Mouse (Mus musculus) c-Kit-negative CD71-positive TER-119-positive erythroid progenitor cells, embryonic 14.5 days (primary cell): ENCODE results near the gene Tmem260.

Experiments used
- DNase-seq: peaks from one replicate; pipeline ENCODE4 v3.0.0-alpha.2; 2013; ENCODE audit warnings: low read depth, low spot score

Tmem260 gene

DNA sequence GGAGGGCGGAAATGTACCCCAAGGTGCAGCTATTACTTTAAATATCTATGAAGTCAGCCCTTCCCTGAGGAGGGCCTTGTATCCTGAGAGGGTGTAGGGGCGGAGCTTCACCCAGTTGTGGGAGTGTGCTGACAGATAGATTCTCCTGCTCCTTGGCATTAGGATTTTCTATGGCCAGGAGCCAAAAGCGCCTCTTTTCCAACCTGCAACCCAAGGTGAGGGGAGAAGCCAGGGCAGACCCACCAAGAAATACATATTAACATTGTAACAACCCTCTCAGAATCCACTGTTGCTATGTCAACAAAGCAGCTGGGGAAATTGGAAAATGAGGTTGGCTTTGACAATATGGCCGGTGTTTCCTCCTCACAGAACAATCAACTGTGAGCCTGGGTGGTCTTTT lies 107.3 kb downstream of the Tmem260 start:
- no peak for DNase-seq

DNA sequence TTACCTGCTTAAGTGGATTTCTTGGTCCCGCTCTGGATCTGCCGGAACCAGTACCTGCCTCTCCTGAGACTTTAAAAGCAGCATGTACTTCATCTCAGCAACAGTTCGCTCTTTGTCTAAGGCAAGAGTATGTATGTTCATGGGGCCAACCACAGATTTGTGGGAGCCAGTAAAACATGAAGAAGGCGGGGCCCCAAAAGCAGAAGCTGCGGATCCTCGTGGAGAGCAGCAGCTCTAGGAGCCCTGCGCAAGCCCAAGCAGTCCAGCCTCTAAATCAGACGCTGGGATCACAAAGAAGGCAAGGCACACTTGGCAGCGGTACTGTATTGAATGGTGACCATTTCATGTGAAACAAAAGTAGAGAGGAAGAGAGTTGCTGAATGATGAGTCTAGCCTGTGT lies 107.8 kb downstream of the Tmem260 start:
- no peak for DNase-seq

DNA sequence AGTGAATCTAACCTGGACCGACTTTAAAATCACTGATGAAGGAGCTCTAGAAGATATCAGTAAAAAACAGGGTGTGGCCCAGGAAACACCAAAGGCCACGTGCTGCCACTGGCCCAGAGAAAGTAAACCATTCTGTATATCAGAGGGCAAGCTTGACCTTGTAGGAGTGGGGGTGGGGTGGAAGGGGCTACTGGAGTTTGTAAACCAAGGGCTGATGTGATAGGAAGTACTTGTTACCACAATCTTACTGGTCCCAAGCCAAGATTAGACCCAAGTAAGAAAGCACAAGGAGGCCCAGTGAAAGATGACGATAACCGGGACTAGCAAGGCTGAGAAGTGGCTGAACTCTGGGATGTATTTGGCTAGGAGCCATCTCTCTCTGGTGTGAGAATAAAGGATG lies 113.1 kb downstream of the Tmem260 start:
- no peak for DNase-seq

DNA sequence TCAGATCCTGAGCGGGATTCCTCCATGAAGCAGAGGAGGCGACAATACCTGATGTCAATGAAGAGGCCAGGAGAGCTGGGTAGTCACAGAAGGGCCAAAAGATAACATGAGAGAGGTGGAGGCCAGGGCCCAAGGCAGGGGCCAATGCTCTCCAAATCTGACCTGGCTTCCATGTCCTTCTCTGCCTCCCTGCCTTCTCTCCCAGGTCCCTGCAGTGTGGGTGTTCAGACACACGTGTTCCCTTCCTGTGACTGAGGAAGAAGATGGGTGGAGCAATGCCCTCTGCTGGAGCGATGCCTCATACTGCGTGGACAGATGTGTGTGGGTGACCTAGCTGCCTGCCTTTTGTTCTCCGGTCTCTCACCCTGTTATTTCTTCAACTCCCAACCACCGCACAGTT lies 113.8 kb downstream of the Tmem260 start:
- DNase-seq = no peak

DNA sequence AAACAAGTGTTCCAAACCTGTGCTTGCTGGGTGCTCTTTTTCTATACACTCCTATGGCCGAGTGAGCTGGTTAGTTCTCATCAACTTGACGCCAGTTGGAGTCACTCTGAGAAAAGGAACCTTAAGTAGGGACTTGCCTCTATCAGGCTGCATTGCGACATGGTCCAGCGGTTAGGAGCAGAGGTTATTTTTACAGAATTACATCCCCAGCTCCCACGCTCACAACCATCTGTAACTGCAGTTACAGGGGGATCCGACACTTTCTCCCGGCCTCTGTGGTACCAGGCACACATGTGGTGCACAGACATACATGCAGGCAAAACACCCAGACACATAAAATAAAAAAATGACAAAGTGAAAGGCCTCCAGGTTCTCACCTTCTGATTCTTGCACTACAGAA lies 120.7 kb downstream of the Tmem260 start:
- no peak for DNase-seq
